Mouse (Mus musculus) heart, embryonic 11.5 days (tissue): ENCODE data around the gene Gne. TPM values are rescaled to one million over a fixed set of nuclear protein-coding genes. Genes with fewer than 3 reads are reported as not detected.
A peak's percentile ranks its signal among the peaks of the same experiment; 100 is the strongest.

Experiments
- ATAC-seq: fragments of 200-750 bp; cut with Nextera tagmentation; replicated peaks from 2 replicates; pipeline ENCODE4 v1.8.0; 2017; ENCODE audit warnings: moderate library complexity; ENCODE audit not compliant: insufficient number of reproducible peaks, low FRiP score, low TSS enrichment
- H3K27ac ChIP-seq: fragments of 300-500 bp; sonication (generic); 2 replicates; pipeline ENCODE4 v1.5.1; 2014; ENCODE audit warnings: mild to moderate bottlenecking, low read depth, low read length
- H3K27me3 ChIP-seq: fragments of 300-500 bp; sonication (generic); 2 replicates; pipeline ENCODE4 v1.6.1; 2014; ENCODE audit warnings: mild to moderate bottlenecking, low read length, mixed read lengths; ENCODE audit not compliant: control insufficient read depth, insufficient read depth
- H3K36me3 ChIP-seq: fragments of 300-500 bp; sonication (generic); 2 replicates; pipeline ENCODE4 v1.6.1; 2014; ENCODE audit warnings: mild to moderate bottlenecking, low read length, moderate library complexity, mixed read lengths; ENCODE audit not compliant: control insufficient read depth, insufficient read depth
- H3K4me1 ChIP-seq: fragments of 300-500 bp; sonication (generic); 2 replicates; pipeline ENCODE4 v1.6.1; 2014; ENCODE audit warnings: low read length; ENCODE audit not compliant: control insufficient read depth, insufficient read depth
- H3K4me2 ChIP-seq: fragments of 300-500 bp; sonication (generic); 2 replicates; pipeline ENCODE4 v1.6.1; 2014; ENCODE audit warnings: mild to moderate bottlenecking, moderate library complexity
- H3K4me3 ChIP-seq: fragments of 300-500 bp; sonication (generic); 2 replicates; pipeline ENCODE4 v1.5.1; 2014; ENCODE audit warnings: low read depth, low read length
- H3K9ac ChIP-seq: fragments of 300-500 bp; sonication (generic); 2 replicates; pipeline ENCODE4 v1.6.1; 2014; ENCODE audit warnings: mild to moderate bottlenecking, low read depth, low read length, moderate library complexity
- H3K9me3 ChIP-seq: fragments of 300-500 bp; sonication (generic); replicated peaks from 2 replicates; pipeline ENCODE4 v1.6.1; 2016; ENCODE audit warnings: low read length; ENCODE audit not compliant: control insufficient read depth
- WGBS: fragments of 180-500 bp; shearing (Covaris S2); extraction: QIAGEN DNeasy Blood & Tissue Kit; methylation state at CpG from one replicate; pipeline ENCODE4 v1.1.7; 2014; ENCODE audit not compliant: insufficient replicate concordance; 5-methylcytosine and 5-hydroxymethylcytosine counted together
- polyA plus RNA-seq: library from polyadenylated mRNA; unstranded; fragments of >200 nt; fragmentation: Nextera tagmentation; extraction: Ambion mirVana; gene quantifications from 2 replicates; pipeline ENCODE4 v1.2.1, GENCODE M21; 2014

The Gne gene
- polyA plus RNA-seq, 1 experiment from 2014 or later: 31.1 TPM

- no peak overlapping the region for H3K4me2 ChIP-seq
Observed at GRCm38 (mm10) chr4:44107339-44107738, 23.4 kb upstream of the Gne start.

GRCm38 (mm10) chr4:44106297-44106821, 22.4 kb upstream of the Gne start:
- no peak for ATAC-seq
- WGBS: 30% methylated on average over 18 of the region's 18 CpGs
- no peaks in the 10 kb centered on the region for H3K9me3 ChIP-seq
- H3K27ac ChIP-seq: peak overlapping the region; percentile 55
- H3K36me3 ChIP-seq: no peaks in the 10 kb centered on the region
- H3K4me1 ChIP-seq: peaks cover 11% of the 10 kb centered on the region; the same call in 1 of the 2 replicates
- H3K4me2 ChIP-seq: peak overlapping the region; percentile 48
- no peaks in the 10 kb centered on the region for H3K27me3 ChIP-seq
- no peak overlapping the region for H3K9ac ChIP-seq
- peak overlapping the region; percentile 23 for H3K4me3 ChIP-seq

More at GRCm38 (mm10) chr4:44107339-44107738, 23.4 kb upstream of the Gne start:
- no peaks in the 10 kb centered on the region for H3K27me3 ChIP-seq
- H3K4me1 ChIP-seq: peaks cover 11% of the 10 kb centered on the region; the same call in 1 of the 2 replicates
- no peak overlapping the region for H3K9ac ChIP-seq
- H3K36me3 ChIP-seq: no peaks in the 10 kb centered on the region
- H3K4me3 ChIP-seq: no peak overlapping the region
- no peaks in the 10 kb centered on the region for H3K9me3 ChIP-seq
- no peak for ATAC-seq
- peak overlapping the region; percentile 55 for H3K27ac ChIP-seq
- 32% methylated on average over 6 of the region's 6 CpGs for WGBS

GRCm38 (mm10) chr4:44104195-44104917, 20.4 kb upstream of the Gne start:
- Histone ChIP-seq H3K4me1 (peaks cover 11% of the 10 kb centered on the region; the same call in 1 of the 2 replicates), H3K27me3 (no peaks in the 10 kb centered on the region), H3K27ac (peak overlapping the region; percentile 55), H3K4me3 (no peak overlapping the region), H3K9me3 (no peaks in the 10 kb centered on the region), H3K9ac (no peak overlapping the region), H3K36me3 (no peaks in the 10 kb centered on the region), H3K4me2 (no peak overlapping the region)
- no peak for ATAC-seq
- WGBS: 36% methylated on average over 8 of the region's 8 CpGs

GRCm38 (mm10) chr4:44103620-44104019, 19.6 kb upstream of the Gne start:
- no peaks in the 10 kb centered on the region for H3K36me3 ChIP-seq
- 84% methylated on average over 8 of the region's 8 CpGs for WGBS
- no peak overlapping the region for H3K27ac ChIP-seq
- no peak for ATAC-seq
- H3K9me3 ChIP-seq: no peaks in the 10 kb centered on the region
- no peak overlapping the region for H3K4me3 ChIP-seq
- peaks cover 11% of the 10 kb centered on the region; the same call in 1 of the 2 replicates for H3K4me1 ChIP-seq
- no peak overlapping the region for H3K4me2 ChIP-seq
- no peaks in the 10 kb centered on the region for H3K27me3 ChIP-seq
- H3K9ac ChIP-seq: no peak overlapping the region

DNA sequence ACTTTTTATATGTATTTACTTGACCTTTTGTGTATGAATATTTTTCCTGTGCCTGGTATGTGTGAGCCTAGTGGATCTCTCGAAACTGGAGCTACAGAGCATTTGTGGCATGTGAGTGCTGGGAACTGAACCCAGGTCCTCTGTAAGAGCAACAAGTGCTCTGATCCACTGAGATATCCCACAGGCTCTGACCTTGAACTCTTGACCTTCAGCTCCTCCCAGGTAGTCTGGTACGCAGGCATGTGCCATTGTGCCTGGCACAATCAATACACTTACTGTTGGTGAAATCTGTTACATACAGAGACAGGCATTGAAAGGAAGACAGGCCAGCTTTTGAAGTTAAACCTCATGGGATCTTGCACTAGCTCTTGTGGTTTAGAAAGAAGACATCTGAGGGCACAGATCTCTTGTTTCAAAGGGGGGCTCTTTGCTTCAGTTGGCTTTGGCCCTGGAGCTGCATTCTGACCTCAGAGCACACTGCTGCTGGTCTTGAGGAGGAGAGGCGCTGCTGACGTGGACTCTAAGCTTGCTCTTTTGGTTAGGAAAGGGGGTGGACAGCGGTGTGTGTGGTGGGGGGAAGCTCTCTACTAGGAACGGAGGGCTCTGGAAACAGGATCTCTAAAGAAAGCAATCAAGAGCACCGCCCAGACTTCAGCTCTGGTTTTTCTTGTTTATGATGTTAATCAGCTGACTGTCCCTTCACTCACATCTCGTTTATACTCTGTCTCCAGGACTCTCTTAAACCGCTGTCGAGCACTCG, 13.8 kb upstream of the Gne start:
- no peaks in the 10 kb centered on the region for H3K4me1 ChIP-seq
- no peak overlapping the region for H3K4me3 ChIP-seq
- H3K4me2 ChIP-seq: no peak overlapping the region
- H3K27me3 ChIP-seq: no peaks in the 10 kb centered on the region
- no peak overlapping the region for H3K27ac ChIP-seq
- H3K36me3 ChIP-seq: no peaks in the 10 kb centered on the region
- H3K9ac ChIP-seq: no peak overlapping the region
- 38% methylated on average over 11 of the region's 11 CpGs for WGBS
- ATAC-seq: no peak
- no peaks in the 10 kb centered on the region for H3K9me3 ChIP-seq

- Histone ChIP-seq H3K9ac (no peak overlapping the region), H3K9me3 (no peaks in the 10 kb centered on the region), H3K4me3 (no peak overlapping the region), H3K27ac (no peak overlapping the region), H3K36me3 (no peaks in the 10 kb centered on the region), H3K4me2 (no peak overlapping the region), H3K27me3 (no peaks in the 10 kb centered on the region), H3K4me1 (no peaks in the 10 kb centered on the region)
- 77% methylated on average over 4 of the region's 4 CpGs for WGBS
- no peak for ATAC-seq
Observed at GRCm38 (mm10) chr4:44094475-44094874, 10.5 kb upstream of the Gne start.

- Histone ChIP-seq H3K4me1 (no peaks in the 10 kb centered on the region), H3K4me3 (no peak overlapping the region), H3K9me3 (no peaks in the 10 kb centered on the region), H3K27me3 (no peaks in the 10 kb centered on the region), H3K4me2 (no peak overlapping the region), H3K36me3 (no peaks in the 10 kb centered on the region), H3K27ac (no peak overlapping the region), H3K9ac (no peak overlapping the region)
- WGBS: 50% methylated on average over 11 of the region's 11 CpGs
- ATAC-seq: no peak
Observed at GRCm38 (mm10) chr4:44092359-44092758, 8.4 kb upstream of the Gne start.

- 83% methylated on average over 3 of the region's 3 CpGs for WGBS
- Histone ChIP-seq H3K4me2 (no peak overlapping the region), H3K4me3 (no peak overlapping the region), H3K9ac (no peak overlapping the region), H3K9me3 (no peaks in the 10 kb centered on the region), H3K27ac (no peak overlapping the region), H3K4me1 (no peaks in the 10 kb centered on the region), H3K36me3 (no peaks in the 10 kb centered on the region), H3K27me3 (no peaks in the 10 kb centered on the region)
- ATAC-seq: no peak
Observed at GRCm38 (mm10) chr4:44085566-44085965, 1.6 kb upstream of the Gne start.
